Mouse (Mus musculus) liver, embryonic 11.5 days (tissue): Measurements from ENCODE around the gene F2rl2. TPM values are rescaled to one million over a fixed set of nuclear protein-coding genes. Genes with fewer than 3 reads are reported as not detected.
A peak's percentile ranks its signal among the peaks of the same experiment; 100 is the strongest.

Source experiments
- ATAC-seq: fragments of 200-750 bp; cut with Nextera tagmentation; replicated peaks from 2 replicates; pipeline ENCODE4 v1.8.0; 2017; ENCODE audit warnings: moderate number of reproducible peaks, mild to moderate bottlenecking, moderate TSS enrichment, moderate library complexity; ENCODE audit not compliant: low FRiP score
- DNase-seq: peaks from one replicate; pipeline ENCODE4 v3.0.0-alpha.2; 2017; ENCODE audit warnings: low spot score
- H3K27ac ChIP-seq: fragments of 300-500 bp; sonication (generic); 2 replicates; pipeline ENCODE4 v1.5.1; 2014; ENCODE audit warnings: mild to moderate bottlenecking, low read depth, low read length, control low read depth
- H3K27me3 ChIP-seq: fragments of 300-500 bp; sonication (generic); replicated peaks from 2 replicates; pipeline ENCODE4 v1.6.1; 2014; ENCODE audit warnings: low read length, mixed read lengths; ENCODE audit not compliant: control insufficient read depth, insufficient read depth
- H3K36me3 ChIP-seq: fragments of 300-500 bp; sonication (generic); 2 replicates; pipeline ENCODE4 v1.6.1; 2014; ENCODE audit warnings: mild to moderate bottlenecking, low read length, moderate library complexity, mixed read lengths; ENCODE audit not compliant: control insufficient read depth, insufficient read depth
- H3K4me1 ChIP-seq: fragments of 300-500 bp; sonication (generic); replicated peaks from 2 replicates; pipeline ENCODE4 v1.6.1; 2014; ENCODE audit warnings: low read length, mixed read lengths; ENCODE audit not compliant: control insufficient read depth, insufficient read depth
- H3K4me2 ChIP-seq: fragments of 300-500 bp; sonication (generic); 2 replicates; pipeline ENCODE4 v1.6.1; 2014; ENCODE audit warnings: mild to moderate bottlenecking, control low read depth, moderate library complexity
- H3K4me3 ChIP-seq: fragments of 300-500 bp; sonication (generic); 2 replicates; pipeline ENCODE4 v1.5.1; 2014; ENCODE audit warnings: low read depth, low read length, control low read depth
- H3K9ac ChIP-seq: fragments of 300-500 bp; sonication (generic); 2 replicates; pipeline ENCODE4 v1.6.1; 2014; ENCODE audit warnings: low read depth, low read length, control low read depth
- H3K9me3 ChIP-seq: fragments of 300-500 bp; sonication (generic); 2 replicates; pipeline ENCODE4 v1.6.1; 2016; ENCODE audit warnings: low read length, inconsistent platforms, mixed read lengths; ENCODE audit not compliant: control insufficient read depth
- WGBS: fragments of 180-500 bp; shearing (Covaris S2); extraction: QIAGEN DNeasy Blood & Tissue Kit; methylation state at CpG from one replicate; pipeline ENCODE4 v1.1.7; 2014; 5-methylcytosine and 5-hydroxymethylcytosine counted together
- polyA plus RNA-seq: library from polyadenylated mRNA; unstranded; fragments of >200 nt; fragmentation: Nextera tagmentation; extraction: Ambion mirVana; gene quantifications from 2 replicates; pipeline ENCODE4 v1.2.1, GENCODE M21; 2014

Gene F2rl2
- polyA plus RNA-seq, 1 experiment from 2014 or later, result 29.5 TPM

- Histone ChIP-seq H3K9me3 (no peaks in the 10 kb centered on the region), H3K27me3 (no peaks in the 10 kb centered on the region)
- peak; percentile 75; the same call in 1 of the 2 replicates for ATAC-seq
Observed at GRCm38 (mm10) chr13:95746509-95746908, 49.9 kb downstream of the F2rl2 start.

GRCm38 (mm10) chr13:95747101-95747500 lies 50.4 kb downstream of the F2rl2 start:
- H3K4me3 ChIP-seq, result no peak overlapping the region
- no peaks in the 10 kb centered on the region for H3K27me3 ChIP-seq
- no peak overlapping the region for H3K4me2 ChIP-seq
- H3K4me1 ChIP-seq, result no peaks in the 10 kb centered on the region
- H3K9ac ChIP-seq, result no peak overlapping the region
- H3K36me3 ChIP-seq, result no peaks in the 10 kb centered on the region
- 85% methylated on average over 7 of the region's 7 CpGs for WGBS
- H3K27ac ChIP-seq, result no peak overlapping the region
- ATAC-seq (no peak), DNase-seq (no peak)
- H3K9me3 ChIP-seq, result no peaks in the 10 kb centered on the region

More at GRCm38 (mm10) chr13:95746509-95746908, 49.9 kb downstream of the F2rl2 start:
- Histone ChIP-seq H3K4me3 (no peak overlapping the region), H3K9ac (no peak overlapping the region), H3K4me1 (no peaks in the 10 kb centered on the region), H3K27ac (no peak overlapping the region), H3K36me3 (no peaks in the 10 kb centered on the region), H3K4me2 (no peak overlapping the region)
- DNase-seq, result peak; percentile 56
- 11% methylated on average over 6 of the region's 6 CpGs for WGBS

- Histone ChIP-seq H3K9ac (no peak overlapping the region), H3K9me3 (no peaks in the 10 kb centered on the region), H3K4me3 (no peak overlapping the region), H3K27me3 (no peaks in the 10 kb centered on the region), H3K36me3 (no peaks in the 10 kb centered on the region), H3K4me1 (no peaks in the 10 kb centered on the region), H3K4me2 (no peak overlapping the region), H3K27ac (no peak overlapping the region)
- no peak for DNase-seq
- 82% methylated on average over 11 of the region's 11 CpGs for WGBS
- ATAC-seq, result no peak
Observed at GRCm38 (mm10) chr13:95747541-95747940, 50.9 kb downstream of the F2rl2 start.

Other genes with a start within 250 kb of the F2rl2 start
- gene S100z, start 218.1 kb upstream of the F2rl2 start, polyA plus RNA-seq, result not detected in 2 replicates
- 0.21 and 0.43 TPM in 2 replicates for gene F2rl1, start 171.6 kb upstream of the F2rl2 start, polyA plus RNA-seq
- gene F2r, start 78.4 kb upstream of the F2rl2 start, polyA plus RNA-seq, result 142 and 156 TPM in 2 replicates
- gene Iqgap2, start 195.1 kb downstream of the F2rl2 start, polyA plus RNA-seq, result 17.1 and 17.7 TPM in 2 replicates